Mouse (Mus musculus) lung, postnatal 0 days (tissue): ENCODE data around the gene Stbd1.

Experiments
- CTCF ChIP-seq: IDR thresholded peaks from 2 replicates; pipeline ENCODE4 v1.5.1; 2016; ENCODE audit warnings: antibody characterized with exemption, mild to moderate bottlenecking
- EP300 ChIP-seq: IDR thresholded peaks from 2 replicates; pipeline ENCODE4 v1.6.1; 2016; ENCODE audit warnings: antibody characterized with exemption, mild to moderate bottlenecking, control low read depth

DNA sequence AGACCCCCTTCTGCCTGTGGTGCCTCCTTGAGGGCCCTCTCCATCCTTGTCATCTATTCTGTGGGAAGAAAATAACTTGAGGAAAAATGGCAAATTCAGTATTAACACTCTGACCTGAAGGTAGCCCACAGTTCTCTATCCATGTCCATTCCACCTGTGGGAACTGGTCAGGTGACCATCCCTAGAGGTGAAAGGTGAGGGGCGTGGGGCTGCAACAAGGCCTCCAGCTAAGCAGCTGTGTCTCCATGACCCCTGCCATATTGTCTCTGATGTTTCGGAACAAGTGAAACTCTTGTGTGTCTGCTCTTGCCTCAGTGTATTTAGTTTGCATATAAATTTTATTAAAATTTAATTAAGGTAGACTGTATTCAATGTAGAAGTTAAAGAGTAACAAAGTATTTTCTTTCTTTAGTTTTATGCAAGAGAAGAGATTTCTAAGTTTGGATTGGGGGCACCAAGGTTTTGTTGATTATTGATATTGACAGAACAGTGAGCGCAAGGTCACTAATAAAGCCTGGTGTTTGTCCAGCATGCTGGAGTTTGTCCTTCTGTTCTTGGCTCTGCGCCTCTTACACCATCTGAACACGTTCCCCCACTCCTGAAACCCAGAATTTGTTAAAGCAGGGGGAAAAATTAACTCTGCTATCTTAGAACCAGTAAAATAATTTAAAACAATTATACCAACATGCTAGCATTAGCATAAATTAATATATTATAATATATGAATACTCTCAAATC is 4.8 kb downstream of the Stbd1 start:
- TF ChIP-seq CTCF: no peak
- TF ChIP-seq EP300: no peak
